Mouse (Mus musculus): ENCODE measurements around the gene Gbp9.
"Not testable (repeated sequence)": the region's sequence is repeated elsewhere in the genome, so short reads cannot be mapped to it uniquely, and the experiment has no call there.

Gene Gbp9

DNA sequence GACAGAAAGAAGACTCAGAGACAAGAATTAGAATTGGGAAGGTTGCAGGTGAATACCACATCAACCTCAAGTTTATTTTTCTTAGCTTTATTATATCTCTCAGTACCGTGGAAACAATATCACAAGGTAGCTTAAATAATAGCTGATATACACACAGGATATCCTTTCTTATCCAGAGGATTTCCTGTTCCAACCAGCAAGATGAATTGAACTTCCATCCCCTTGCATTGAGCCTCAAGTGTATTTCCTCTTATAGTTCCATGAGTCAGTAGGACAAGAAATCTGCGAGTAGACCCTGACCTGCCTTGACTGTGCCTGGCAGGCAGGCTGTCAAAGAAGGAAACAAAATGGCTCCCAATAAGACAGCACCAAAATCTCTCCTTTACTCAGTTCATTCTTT is 23.6 kb downstream of the Gbp9 start:
- TF ChIP-seq POU5F1 (IDR thresholded peaks at IDR 0.05; ENCODE audit: borderline replicate concordance, low read length) (no peak), NANOG (IDR thresholded peaks at IDR 0.05; ENCODE audit: borderline replicate concordance, low read length) (no peak), CTCF (conservative IDR thresholded peaks at IDR 0.05; ENCODE audit: low read length) (no peak)
- Histone ChIP-seq H3K36me3 (ENCODE audit: insufficient read depth, low read length) (no peaks in the 10 kb centered on the region), H3K4me3 (replicated peaks; ENCODE audit: low read length) (no peak overlapping the region), H3K9me3 (ENCODE audit: low read length) (peaks cover 32% of the 10 kb centered on the region), H3K4me1 (replicated peaks; ENCODE audit: low read depth, low read length) (no peaks in the 10 kb centered on the region; the same call in 1 of the 2 replicates), H3K27me3 (ENCODE audit: insufficient read depth, low read length) (no peaks in the 10 kb centered on the region)

DNA sequence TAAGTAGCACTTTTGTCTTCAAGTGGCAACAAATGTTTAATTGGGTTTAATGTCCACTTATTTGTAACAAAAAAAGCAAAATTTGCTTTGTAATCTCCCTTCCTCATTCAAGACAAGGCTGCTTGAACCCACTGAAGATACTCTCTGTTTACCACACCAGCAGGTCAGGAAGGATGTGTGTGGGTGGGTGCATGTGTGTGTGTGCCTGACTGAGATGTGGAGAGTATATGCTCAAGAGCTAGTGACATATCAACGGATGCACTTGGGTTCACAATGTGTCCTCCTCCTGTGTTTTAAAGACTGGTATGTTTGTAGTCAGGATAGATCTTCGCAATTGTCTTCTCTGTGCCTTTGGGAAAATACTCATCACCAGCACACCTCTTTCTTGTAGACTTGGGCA is 24.6 kb downstream of the Gbp9 start:
- no peak overlapping the region for H3K4me3 ChIP-seq (replicated peaks; ENCODE audit: low read length)
- no peaks in the 10 kb centered on the region for H3K36me3 ChIP-seq (ENCODE audit: insufficient read depth, low read length)
- TF ChIP-seq NANOG (IDR thresholded peaks at IDR 0.05; ENCODE audit: borderline replicate concordance, low read length) (no peak), CTCF (conservative IDR thresholded peaks at IDR 0.05; ENCODE audit: low read length) (no peak), POU5F1 (IDR thresholded peaks at IDR 0.05; ENCODE audit: borderline replicate concordance, low read length) (no peak)
- H3K27me3 ChIP-seq (ENCODE audit: insufficient read depth, low read length) = no peaks in the 10 kb centered on the region
- peaks cover 32% of the 10 kb centered on the region for H3K9me3 ChIP-seq (ENCODE audit: low read length)
- peaks cover 6% of the 10 kb centered on the region; the same call in 1 of the 2 replicates for H3K4me1 ChIP-seq (replicated peaks; ENCODE audit: low read depth, low read length)

DNA sequence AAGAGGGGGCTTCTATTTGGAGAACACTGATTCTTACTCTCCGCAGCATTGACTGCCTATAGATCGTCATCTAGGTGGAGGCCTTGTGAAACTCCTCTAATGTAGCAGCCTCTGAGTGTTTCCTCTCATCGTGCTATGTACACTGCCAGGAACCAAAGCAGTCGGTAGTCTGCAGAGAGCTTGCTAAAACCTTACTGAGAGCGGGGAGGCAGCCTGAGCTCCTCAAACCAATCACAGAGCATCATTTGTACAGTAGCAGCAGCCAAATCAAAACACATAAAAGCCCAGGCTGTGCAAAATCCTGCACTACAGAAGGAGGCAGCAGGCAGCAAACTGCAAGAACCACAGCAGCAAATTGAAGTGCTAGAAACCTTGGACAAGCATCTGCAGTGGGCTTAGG is 25.7 kb downstream of the Gbp9 start:
- H3K4me3 ChIP-seq (replicated peaks; ENCODE audit: low read length) = no peak overlapping the region
- peaks cover 32% of the 10 kb centered on the region for H3K9me3 ChIP-seq (ENCODE audit: low read length)
- H3K27me3 ChIP-seq (ENCODE audit: insufficient read depth, low read length) = no peaks in the 10 kb centered on the region
- TF ChIP-seq POU5F1 (IDR thresholded peaks at IDR 0.05; ENCODE audit: borderline replicate concordance, low read length) (no peak), CTCF (conservative IDR thresholded peaks at IDR 0.05; ENCODE audit: low read length) (no peak), NANOG (IDR thresholded peaks at IDR 0.05; ENCODE audit: borderline replicate concordance, low read length) (no peak)
- H3K36me3 ChIP-seq (ENCODE audit: insufficient read depth, low read length) = no peaks in the 10 kb centered on the region
- peaks cover 11% of the 10 kb centered on the region; the same call in 1 of the 2 replicates for H3K4me1 ChIP-seq (replicated peaks; ENCODE audit: low read depth, low read length)

DNA sequence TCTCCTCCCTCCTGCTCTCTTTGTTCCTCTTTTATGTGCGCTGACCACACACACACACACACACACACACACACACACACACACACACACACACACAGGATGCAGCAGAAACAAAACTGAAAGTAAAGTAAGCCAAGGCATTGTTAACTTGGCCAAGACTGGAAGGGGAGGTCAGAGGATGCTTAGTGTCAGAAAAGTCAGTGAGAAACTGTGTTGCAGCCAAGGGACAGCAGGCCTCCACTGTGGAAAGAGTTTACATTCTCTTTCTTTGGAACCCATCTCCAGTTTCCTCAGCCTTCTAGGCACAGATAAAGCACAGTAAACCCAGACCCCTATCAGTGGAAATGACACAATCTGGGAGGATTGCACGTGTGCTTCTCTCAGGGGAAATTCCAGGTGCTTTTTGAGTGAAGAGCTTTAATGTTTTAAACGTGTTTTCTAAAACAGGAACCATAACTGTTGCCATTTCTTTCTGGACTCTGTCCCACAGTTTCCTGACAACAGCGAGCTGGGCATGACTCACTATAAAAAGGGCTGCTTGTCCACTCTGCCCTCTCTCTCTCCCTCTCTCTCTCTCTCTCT is 29.0 kb downstream of the Gbp9 start:
- H3K36me3 ChIP-seq (ENCODE audit: insufficient read depth, low read length) = not testable (repeated sequence)
- peaks cover 11% of the 10 kb centered on the region; the same call in 1 of the 2 replicates for H3K4me1 ChIP-seq (replicated peaks; ENCODE audit: low read depth, low read length)

DNA sequence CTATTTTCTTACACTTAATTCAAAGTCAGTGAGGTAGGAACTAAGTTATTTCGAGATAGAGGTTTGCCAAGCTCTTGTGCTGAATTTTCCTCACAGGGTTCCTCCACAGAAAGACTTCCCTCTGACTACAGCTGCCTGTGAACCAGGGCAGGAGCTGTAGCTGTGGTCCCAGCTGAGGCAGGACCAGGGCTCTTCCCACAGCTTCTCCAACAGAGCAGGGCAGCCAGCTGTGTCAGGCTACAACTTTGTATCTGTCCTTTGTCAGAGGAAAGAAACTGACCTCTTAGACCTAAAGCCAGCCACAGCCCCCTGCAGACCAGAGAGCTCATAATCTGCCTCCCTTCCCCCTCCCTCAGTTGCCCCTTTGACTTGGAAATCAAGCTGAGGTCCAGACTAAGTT is 29.6 kb downstream of the Gbp9 start:
- not testable (repeated sequence) for H3K4me3 ChIP-seq (replicated peaks; ENCODE audit: low read length)

More for the DNA sequence above, 29.0 kb downstream of the Gbp9 start:
- H3K27me3 ChIP-seq (ENCODE audit: insufficient read depth, low read length); H3K4me3 ChIP-seq (replicated peaks; ENCODE audit: low read length): not testable (repeated sequence)
- peaks cover 32% of the 10 kb centered on the region for H3K9me3 ChIP-seq (ENCODE audit: low read length)

DNA sequence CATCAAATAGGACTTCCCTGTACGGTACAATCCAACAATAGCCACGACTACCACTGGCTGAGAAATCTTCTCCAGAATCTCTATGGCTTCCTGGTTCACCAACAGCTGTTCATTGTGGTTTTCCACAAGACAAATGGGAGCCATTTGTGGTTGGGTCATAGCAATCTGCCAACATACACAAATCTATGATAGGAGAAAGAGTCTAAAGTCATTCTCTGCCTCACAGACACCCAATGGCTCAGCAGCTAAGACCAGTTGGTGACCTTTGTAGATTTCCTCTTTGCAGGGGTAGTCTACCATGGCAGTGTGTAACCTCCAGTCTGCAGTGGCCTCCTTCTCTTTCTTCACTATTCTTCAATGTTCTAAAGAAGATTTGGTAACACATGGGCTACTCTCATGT is 33.6 kb downstream of the Gbp9 start:
- not testable (repeated sequence) for H3K9me3 ChIP-seq (ENCODE audit: low read length); H3K27me3 ChIP-seq (ENCODE audit: insufficient read depth, low read length); H3K4me3 ChIP-seq (replicated peaks; ENCODE audit: low read length); H3K36me3 ChIP-seq (ENCODE audit: insufficient read depth, low read length)
- H3K4me1 ChIP-seq (replicated peaks; ENCODE audit: low read depth, low read length) = peaks cover 11% of the 10 kb centered on the region; the same call in 1 of the 2 replicates

More for the DNA sequence above, 29.6 kb downstream of the Gbp9 start:
- peaks cover 11% of the 10 kb centered on the region; the same call in 1 of the 2 replicates for H3K4me1 ChIP-seq (replicated peaks; ENCODE audit: low read depth, low read length)
- H3K27me3 ChIP-seq (ENCODE audit: insufficient read depth, low read length); H3K36me3 ChIP-seq (ENCODE audit: insufficient read depth, low read length): not testable (repeated sequence)
- peaks cover 30% of the 10 kb centered on the region for H3K9me3 ChIP-seq (ENCODE audit: low read length)

DNA sequence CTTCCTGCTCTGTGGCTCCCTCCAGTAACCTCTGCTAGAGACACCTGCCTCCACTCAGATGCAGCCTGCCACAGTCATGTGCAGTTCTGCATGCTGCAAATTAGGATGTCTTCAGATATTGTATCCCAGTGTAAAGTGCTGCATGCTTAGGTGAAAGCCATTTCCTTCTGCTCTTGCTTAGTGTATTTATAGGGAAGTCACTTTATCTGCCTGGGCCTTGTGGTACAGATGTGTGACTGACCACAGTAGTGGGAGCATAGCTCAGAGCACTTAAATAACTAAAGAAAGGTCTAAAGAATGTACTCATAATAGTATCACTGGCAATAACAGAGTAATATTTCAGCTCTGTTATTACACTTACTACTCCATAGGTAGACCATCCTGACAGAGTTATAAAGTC is 57.4 kb downstream of the Gbp9 start:
- Histone ChIP-seq H3K4me3 (replicated peaks; ENCODE audit: low read length) (no peak overlapping the region), H3K4me1 (replicated peaks; ENCODE audit: low read depth, low read length) (no peaks in the 10 kb centered on the region), H3K36me3 (ENCODE audit: insufficient read depth, low read length) (no peaks in the 10 kb centered on the region), H3K9me3 (ENCODE audit: low read length) (peaks cover 12% of the 10 kb centered on the region), H3K27me3 (ENCODE audit: insufficient read depth, low read length) (no peaks in the 10 kb centered on the region)
- TF ChIP-seq POU5F1 (IDR thresholded peaks at IDR 0.05; ENCODE audit: borderline replicate concordance, low read length) (no peak), CTCF (conservative IDR thresholded peaks at IDR 0.05; ENCODE audit: low read length) (no peak), NANOG (IDR thresholded peaks at IDR 0.05; ENCODE audit: borderline replicate concordance, low read length) (no peak)

DNA sequence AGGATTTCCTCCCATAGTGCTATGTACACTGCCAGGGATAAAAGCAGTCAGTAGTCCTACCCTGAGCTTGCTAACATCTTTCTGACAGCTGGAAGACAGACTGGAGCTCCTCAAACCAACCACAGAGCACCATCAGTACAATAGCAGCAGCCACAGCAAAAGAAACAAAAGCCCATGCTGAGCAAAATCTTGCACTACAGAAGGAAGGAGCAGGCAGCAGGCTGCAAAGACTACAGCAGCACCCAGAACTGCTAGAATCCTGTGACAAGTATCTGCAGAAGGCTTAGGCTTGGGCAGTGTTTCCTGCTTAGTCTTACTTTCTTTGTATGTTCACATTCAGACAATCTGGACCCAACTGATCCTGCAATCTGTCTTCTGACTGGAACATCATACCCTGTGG is 71.0 kb downstream of the Gbp9 start:
- H3K27me3 ChIP-seq (ENCODE audit: insufficient read depth, low read length); H3K9me3 ChIP-seq (ENCODE audit: low read length); H3K4me3 ChIP-seq (replicated peaks; ENCODE audit: low read length); H3K4me1 ChIP-seq (replicated peaks; ENCODE audit: low read depth, low read length); H3K36me3 ChIP-seq (ENCODE audit: insufficient read depth, low read length): not testable (repeated sequence)

DNA sequence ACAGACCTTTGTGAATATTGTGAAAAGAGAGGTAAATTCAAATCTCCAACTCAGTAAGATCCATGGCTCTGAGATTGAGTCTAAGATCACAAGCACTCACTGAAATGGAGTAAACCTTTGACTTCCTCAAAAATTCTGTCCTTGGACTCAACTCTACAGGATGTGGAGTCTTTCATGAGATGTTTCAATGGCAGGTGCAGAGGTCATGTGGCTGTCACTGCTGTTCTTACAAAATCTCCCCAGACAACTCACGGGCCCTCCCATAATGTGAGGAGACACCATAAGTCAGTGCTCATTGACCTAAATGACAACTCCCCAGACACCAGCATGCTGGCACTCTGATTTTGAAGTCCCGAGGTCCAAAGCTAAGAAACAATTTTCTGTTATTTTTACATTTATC is 74.9 kb downstream of the Gbp9 start:
- H3K4me3 ChIP-seq (replicated peaks; ENCODE audit: low read length); H3K36me3 ChIP-seq (ENCODE audit: insufficient read depth, low read length); H3K4me1 ChIP-seq (replicated peaks; ENCODE audit: low read depth, low read length); H3K27me3 ChIP-seq (ENCODE audit: insufficient read depth, low read length); H3K9me3 ChIP-seq (ENCODE audit: low read length): not testable (repeated sequence)

DNA sequence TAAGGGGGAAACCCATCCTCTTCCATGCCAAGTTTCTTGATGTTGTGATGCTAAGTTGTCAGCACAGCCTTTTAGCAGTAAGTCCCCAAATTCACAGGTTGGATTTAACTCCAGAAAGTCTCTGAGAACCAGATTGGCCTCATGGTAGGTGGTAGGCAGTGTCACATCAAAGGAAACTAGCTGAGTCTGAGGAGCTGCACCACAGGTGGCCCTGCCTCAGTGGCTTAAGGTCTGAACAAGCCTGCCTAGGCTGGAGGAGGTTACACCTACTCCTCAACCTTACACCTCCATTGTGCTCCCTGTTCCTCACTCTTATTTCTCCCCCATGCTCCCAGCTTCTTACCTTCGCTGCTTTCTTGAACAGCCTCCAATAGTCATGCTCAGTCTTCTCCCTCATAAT is 76.0 kb downstream of the Gbp9 start:
- Histone ChIP-seq H3K27me3 (ENCODE audit: insufficient read depth, low read length) (no peaks in the 10 kb centered on the region), H3K36me3 (ENCODE audit: insufficient read depth, low read length) (no peaks in the 10 kb centered on the region), H3K4me1 (replicated peaks; ENCODE audit: low read depth, low read length) (no peaks in the 10 kb centered on the region), H3K4me3 (replicated peaks; ENCODE audit: low read length) (no peak overlapping the region), H3K9me3 (ENCODE audit: low read length) (no peaks in the 10 kb centered on the region)
- TF ChIP-seq CTCF (conservative IDR thresholded peaks at IDR 0.05; ENCODE audit: low read length) = no peak
- TF ChIP-seq POU5F1 (IDR thresholded peaks at IDR 0.05; ENCODE audit: borderline replicate concordance, low read length) = no peak

DNA sequence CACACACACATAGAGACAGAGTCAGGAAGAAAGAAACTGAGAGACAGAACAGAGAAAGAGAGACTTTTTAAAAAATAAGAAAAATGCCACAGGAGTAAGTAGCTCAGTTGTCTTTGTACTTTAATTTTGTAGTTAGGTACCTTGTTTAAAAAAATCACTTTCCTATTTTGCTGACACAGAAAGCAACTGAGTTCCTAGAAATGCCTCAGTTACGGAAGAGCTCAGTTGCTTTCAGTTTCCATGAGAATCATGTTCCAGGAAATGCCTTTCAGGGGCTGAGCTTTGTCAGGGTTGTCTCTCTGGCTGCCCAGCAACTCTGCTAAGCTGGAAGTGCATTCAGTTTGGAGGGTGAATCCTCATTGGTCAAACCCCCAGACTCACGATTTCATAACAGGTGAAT is 76.9 kb downstream of the Gbp9 start:
- not testable (repeated sequence) for H3K4me1 ChIP-seq (replicated peaks; ENCODE audit: low read depth, low read length); H3K36me3 ChIP-seq (ENCODE audit: insufficient read depth, low read length); H3K9me3 ChIP-seq (ENCODE audit: low read length); H3K4me3 ChIP-seq (replicated peaks; ENCODE audit: low read length); H3K27me3 ChIP-seq (ENCODE audit: insufficient read depth, low read length)
